Mouse (Mus musculus): ENCODE measurements at regions not wholly inside any gene's neighbourhood (a gene's known extent, or its start where the extent isn't known, plus 50 kb on each side); places are given as distances from the start of the nearest gene placed in this dataset.

- Histone ChIP-seq H3K27me3 (ENCODE audit: control insufficient read depth, insufficient read depth, low read length) (no peaks in the 10 kb centered on the region), H3K9ac (ENCODE audit: low read length) (no peak overlapping the region), H3K4me3 (ENCODE audit: low read depth, low read length) (no peak overlapping the region), H3K9me3 (ENCODE audit: control insufficient read depth, low read length) (no peaks in the 10 kb centered on the region), H3K36me3 (ENCODE audit: control insufficient read depth, insufficient read depth, low read length) (no peaks in the 10 kb centered on the region), H3K27ac (ENCODE audit: low read depth, low read length) (no peak overlapping the region), H3K4me1 (replicated peaks; ENCODE audit: control insufficient read depth, insufficient read depth, low read length) (no peaks in the 10 kb centered on the region), H3K4me2 (ENCODE audit: low read depth, low read length, severe bottlenecking) (no peak overlapping the region)
- ATAC-seq (replicated peaks; ENCODE audit: low FRiP score) (no peak), DNase-seq (ENCODE audit: low spot score) (no peak)
- 59% methylated on average over 10 of the region's 10 CpGs for WGBS
Measured at GRCm38 (mm10) chr14:76836926-76837516, 199.6 kb upstream of the Ccdc122 start.

- Histone ChIP-seq H3K4me2 (ENCODE audit: low read depth, low read length, severe bottlenecking) (no peak overlapping the region), H3K4me3 (ENCODE audit: low read depth, low read length) (no peak overlapping the region), H3K36me3 (ENCODE audit: control insufficient read depth, insufficient read depth, low read length) (no peaks in the 10 kb centered on the region), H3K9me3 (ENCODE audit: control insufficient read depth, low read length) (no peaks in the 10 kb centered on the region), H3K9ac (ENCODE audit: low read length) (no peak overlapping the region), H3K4me1 (replicated peaks; ENCODE audit: control insufficient read depth, insufficient read depth, low read length) (no peaks in the 10 kb centered on the region), H3K27ac (ENCODE audit: low read depth, low read length) (no peak overlapping the region), H3K27me3 (ENCODE audit: control insufficient read depth, insufficient read depth, low read length) (no peaks in the 10 kb centered on the region)
- ATAC-seq (replicated peaks; ENCODE audit: low FRiP score) (no peak), DNase-seq (ENCODE audit: low spot score) (no peak)
- WGBS, result 82% methylated on average over 2 of the region's 2 CpGs
Measured at GRCm38 (mm10) chr14:76836271-76836670, 200.3 kb upstream of the Ccdc122 start.

GRCm38 (mm10) chr14:76834084-76834483 is 202.5 kb upstream of the Ccdc122 start:
- Histone ChIP-seq H3K9me3 (ENCODE audit: control insufficient read depth, low read length) (no peaks in the 10 kb centered on the region), H3K27me3 (ENCODE audit: control insufficient read depth, insufficient read depth, low read length) (no peaks in the 10 kb centered on the region), H3K4me1 (replicated peaks; ENCODE audit: control insufficient read depth, insufficient read depth, low read length) (no peaks in the 10 kb centered on the region), H3K27ac (ENCODE audit: low read depth, low read length) (no peak overlapping the region), H3K4me3 (ENCODE audit: low read depth, low read length) (no peak overlapping the region), H3K4me2 (ENCODE audit: low read depth, low read length, severe bottlenecking) (no peak overlapping the region), H3K36me3 (ENCODE audit: control insufficient read depth, insufficient read depth, low read length) (no peaks in the 10 kb centered on the region), H3K9ac (ENCODE audit: low read length) (no peak overlapping the region)
- WGBS, result 76% methylated on average over 6 of the region's 6 CpGs
- ATAC-seq (replicated peaks; ENCODE audit: low FRiP score), result no peak
- no peak for DNase-seq (ENCODE audit: low spot score)

DNA sequence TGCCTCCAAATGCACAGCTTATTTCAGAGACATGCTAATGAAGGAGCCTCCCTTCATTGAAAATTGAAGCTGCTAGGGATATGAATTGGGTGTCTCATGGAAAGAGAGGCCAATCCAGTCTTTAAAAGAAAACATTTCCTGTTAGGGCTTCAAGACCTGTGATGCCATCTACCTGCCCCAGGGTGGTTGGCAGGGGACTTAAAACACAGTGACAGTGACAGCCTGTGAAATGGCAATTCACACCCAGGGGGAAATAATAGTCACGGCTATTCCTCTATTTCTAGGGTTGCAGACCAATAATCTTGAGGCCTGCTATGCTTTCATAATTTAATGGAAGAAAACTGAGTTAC is 207.4 kb upstream of the Ccdc122 start:
- Histone ChIP-seq H3K9me3 (ENCODE audit: control insufficient read depth, low read length) (no peaks in the 10 kb centered on the region), H3K27ac (ENCODE audit: low read depth, low read length) (no peak overlapping the region), H3K9ac (ENCODE audit: low read length) (no peak overlapping the region), H3K27me3 (ENCODE audit: control insufficient read depth, insufficient read depth, low read length) (no peaks in the 10 kb centered on the region), H3K36me3 (ENCODE audit: control insufficient read depth, insufficient read depth, low read length) (no peaks in the 10 kb centered on the region), H3K4me3 (ENCODE audit: low read depth, low read length) (no peak overlapping the region), H3K4me2 (ENCODE audit: low read depth, low read length, severe bottlenecking) (no peak overlapping the region), H3K4me1 (replicated peaks; ENCODE audit: control insufficient read depth, insufficient read depth, low read length) (no peaks in the 10 kb centered on the region)
- 79% methylated on average over 1 of the region's 1 CpGs for WGBS
- no peak for DNase-seq (ENCODE audit: low spot score)
- no peak for ATAC-seq (replicated peaks; ENCODE audit: low FRiP score)

DNA sequence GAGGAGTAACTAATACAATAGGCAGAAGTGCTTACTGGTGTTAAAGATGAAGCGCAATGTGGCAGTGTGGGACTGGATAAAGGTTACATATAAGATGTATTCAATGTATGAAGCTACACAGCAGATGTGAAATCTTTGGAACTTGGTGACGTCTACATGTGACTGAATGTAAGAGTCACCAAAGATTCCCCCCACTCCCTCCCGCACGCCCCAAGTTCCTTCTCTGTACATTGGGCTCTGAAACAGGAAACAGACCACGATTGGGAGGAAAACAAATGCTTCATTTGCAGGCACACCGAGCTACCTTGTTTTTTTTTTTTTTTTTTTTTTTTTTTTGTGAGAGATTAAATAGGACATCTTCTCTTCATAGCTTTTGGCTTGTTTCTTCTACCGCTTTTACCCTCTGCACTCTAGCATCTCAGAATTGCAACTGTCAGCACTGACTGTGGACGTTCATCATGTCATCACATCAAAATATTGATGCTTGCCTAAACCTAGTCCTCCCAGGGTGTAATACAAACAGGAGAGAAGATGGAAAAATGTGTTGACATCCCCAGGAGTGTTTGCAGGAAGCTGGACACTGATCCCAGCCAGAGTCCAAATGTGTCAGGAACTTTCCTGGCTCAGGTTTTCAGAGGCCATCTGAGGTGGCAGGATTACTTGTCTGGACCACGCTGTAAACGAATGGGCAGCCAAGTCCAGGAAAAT is 208.0 kb upstream of the Ccdc122 start:
- ATAC-seq (replicated peaks; ENCODE audit: low FRiP score) (no peak), DNase-seq (ENCODE audit: low spot score) (no peak)
- WGBS, result 83% methylated on average over 10 of the region's 10 CpGs
- Histone ChIP-seq H3K4me3 (ENCODE audit: low read depth, low read length) (no peak overlapping the region), H3K27ac (ENCODE audit: low read depth, low read length) (no peak overlapping the region), H3K36me3 (ENCODE audit: control insufficient read depth, insufficient read depth, low read length) (no peaks in the 10 kb centered on the region), H3K4me1 (replicated peaks; ENCODE audit: control insufficient read depth, insufficient read depth, low read length) (no peaks in the 10 kb centered on the region), H3K9me3 (ENCODE audit: control insufficient read depth, low read length) (no peaks in the 10 kb centered on the region), H3K4me2 (ENCODE audit: low read depth, low read length, severe bottlenecking) (no peak overlapping the region), H3K9ac (ENCODE audit: low read length) (no peak overlapping the region), H3K27me3 (ENCODE audit: control insufficient read depth, insufficient read depth, low read length) (no peaks in the 10 kb centered on the region)

GRCm38 (mm10) chr14:76824066-76824465 is 212.5 kb upstream of the Ccdc122 start:
- DNase-seq (ENCODE audit: low spot score), result no peak
- no peak overlapping the region for H3K4me3 ChIP-seq (ENCODE audit: low read depth, low read length)
- H3K9ac ChIP-seq (ENCODE audit: low read length), result no peak overlapping the region
- no peak overlapping the region for H3K27ac ChIP-seq (ENCODE audit: low read depth, low read length)
- no peaks in the 10 kb centered on the region for H3K9me3 ChIP-seq (ENCODE audit: control insufficient read depth, low read length)
- ATAC-seq (replicated peaks; ENCODE audit: low FRiP score), result no peak
- H3K27me3 ChIP-seq (ENCODE audit: control insufficient read depth, insufficient read depth, low read length), result no peaks in the 10 kb centered on the region
- WGBS, result 86% methylated on average over 3 of the region's 3 CpGs
- H3K4me1 ChIP-seq (replicated peaks; ENCODE audit: control insufficient read depth, insufficient read depth, low read length), result no peaks in the 10 kb centered on the region
- H3K36me3 ChIP-seq (ENCODE audit: control insufficient read depth, insufficient read depth, low read length), result no peaks in the 10 kb centered on the region
- no peak overlapping the region for H3K4me2 ChIP-seq (ENCODE audit: low read depth, low read length, severe bottlenecking)

GRCm38 (mm10) chr14:76822766-76823325 is 213.7 kb upstream of the Ccdc122 start:
- H3K9me3 ChIP-seq (ENCODE audit: control insufficient read depth, low read length), result no peaks in the 10 kb centered on the region
- H3K4me3 ChIP-seq (ENCODE audit: low read depth, low read length), result no peak overlapping the region
- no peaks in the 10 kb centered on the region for H3K4me1 ChIP-seq (replicated peaks; ENCODE audit: control insufficient read depth, insufficient read depth, low read length)
- no peak overlapping the region for H3K9ac ChIP-seq (ENCODE audit: low read length)
- DNase-seq (ENCODE audit: low spot score) (no peak), ATAC-seq (replicated peaks; ENCODE audit: low FRiP score) (no peak)
- no peak overlapping the region for H3K4me2 ChIP-seq (ENCODE audit: low read depth, low read length, severe bottlenecking)
- WGBS, result 85% methylated on average over 9 of the region's 9 CpGs
- H3K27me3 ChIP-seq (ENCODE audit: control insufficient read depth, insufficient read depth, low read length), result no peaks in the 10 kb centered on the region
- no peaks in the 10 kb centered on the region for H3K36me3 ChIP-seq (ENCODE audit: control insufficient read depth, insufficient read depth, low read length)
- H3K27ac ChIP-seq (ENCODE audit: low read depth, low read length), result no peak overlapping the region

- DNase-seq (ENCODE audit: low spot score) (no peak), ATAC-seq (replicated peaks; ENCODE audit: low FRiP score) (no peak)
- Histone ChIP-seq H3K4me1 (replicated peaks; ENCODE audit: control insufficient read depth, insufficient read depth, low read length) (peaks cover 3% of the 10 kb centered on the region; the same call in 1 of the 2 replicates), H3K9ac (ENCODE audit: low read length) (no peak overlapping the region), H3K4me2 (ENCODE audit: low read depth, low read length, severe bottlenecking) (no peak overlapping the region), H3K27ac (ENCODE audit: low read depth, low read length) (no peak overlapping the region), H3K9me3 (ENCODE audit: control insufficient read depth, low read length) (no peaks in the 10 kb centered on the region), H3K4me3 (ENCODE audit: low read depth, low read length) (no peak overlapping the region), H3K36me3 (ENCODE audit: control insufficient read depth, insufficient read depth, low read length) (no peaks in the 10 kb centered on the region), H3K27me3 (ENCODE audit: control insufficient read depth, insufficient read depth, low read length) (no peaks in the 10 kb centered on the region)
- 86% methylated on average over 8 of the region's 8 CpGs for WGBS
Measured at GRCm38 (mm10) chr14:76821892-76822291, 214.7 kb upstream of the Ccdc122 start.

DNA sequence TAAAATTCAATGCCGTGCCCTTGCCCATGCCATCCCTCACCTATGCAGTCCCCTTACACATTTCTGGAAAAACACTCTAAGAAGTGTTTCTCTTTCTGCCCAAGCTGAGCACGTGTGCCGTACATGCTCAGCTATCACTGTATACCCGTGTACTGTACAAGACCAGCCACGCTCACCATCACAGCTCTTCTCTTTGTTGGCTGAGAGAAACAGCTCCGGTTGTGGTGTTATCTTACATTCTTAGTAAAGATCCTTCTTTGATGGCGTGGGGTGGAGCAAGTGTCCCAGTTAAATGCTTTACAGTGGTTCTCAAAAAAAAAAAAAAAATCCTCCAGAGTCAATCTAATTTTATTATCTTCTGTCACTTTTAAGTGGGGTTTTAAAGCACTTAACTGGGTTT is 215.1 kb upstream of the Ccdc122 start:
- no peaks in the 10 kb centered on the region for H3K27me3 ChIP-seq (ENCODE audit: control insufficient read depth, insufficient read depth, low read length)
- ATAC-seq (replicated peaks; ENCODE audit: low FRiP score) (no peak), DNase-seq (ENCODE audit: low spot score) (no peak)
- H3K9ac ChIP-seq (ENCODE audit: low read length), result no peak overlapping the region
- 94% methylated on average over 7 of the region's 7 CpGs for WGBS
- H3K4me2 ChIP-seq (ENCODE audit: low read depth, low read length, severe bottlenecking), result no peak overlapping the region
- H3K27ac ChIP-seq (ENCODE audit: low read depth, low read length), result no peak overlapping the region
- no peaks in the 10 kb centered on the region for H3K9me3 ChIP-seq (ENCODE audit: control insufficient read depth, low read length)
- no peaks in the 10 kb centered on the region for H3K36me3 ChIP-seq (ENCODE audit: control insufficient read depth, insufficient read depth, low read length)
- H3K4me1 ChIP-seq (replicated peaks; ENCODE audit: control insufficient read depth, insufficient read depth, low read length), result peaks cover 3% of the 10 kb centered on the region; the same call in 1 of the 2 replicates
- H3K4me3 ChIP-seq (ENCODE audit: low read depth, low read length), result no peak overlapping the region

Data from forebrain, embryonic 11.5 days (tissue).